Mouse (Mus musculus) frontal cortex, postnatal 10 days (tissue): ENCODE results near the gene Crtc1.

Experiments used
- DNase-seq, 2 experiments: peaks; one replicate each; pipeline ENCODE4 v3.0.0; 2022; ENCODE audit warnings: low spot score in 2 of 2, mixed read lengths in 1 of 2

Gene Crtc1

DNA sequence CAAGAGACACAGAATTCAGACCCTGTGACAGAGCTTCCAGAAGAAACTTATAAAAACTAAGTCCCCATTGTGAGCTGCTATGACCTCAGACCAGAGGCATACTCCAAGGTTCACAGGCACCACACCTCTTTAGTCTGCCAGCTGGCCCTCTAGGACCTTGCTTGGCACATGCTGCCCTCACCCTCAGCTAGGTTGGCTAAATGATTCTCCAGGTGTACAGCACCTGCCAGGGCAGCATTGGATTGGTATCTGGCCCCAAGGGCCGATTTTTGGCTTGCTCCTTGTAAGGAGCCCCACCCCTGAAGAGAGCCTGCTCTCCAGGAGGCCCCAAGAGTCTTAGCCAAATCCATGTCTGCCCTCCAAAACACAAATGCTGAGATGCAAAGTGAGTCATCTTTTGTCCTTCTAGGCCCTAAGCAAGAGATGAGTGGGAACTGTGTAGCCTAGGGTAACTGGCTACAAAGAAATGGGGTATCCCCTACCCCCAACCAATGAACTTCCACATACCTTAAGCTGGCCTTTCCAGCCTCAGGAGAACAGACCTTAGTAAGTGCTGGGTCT lies 91.4 kb downstream of the Crtc1 start:
- no peak for DNase-seq

DNA sequence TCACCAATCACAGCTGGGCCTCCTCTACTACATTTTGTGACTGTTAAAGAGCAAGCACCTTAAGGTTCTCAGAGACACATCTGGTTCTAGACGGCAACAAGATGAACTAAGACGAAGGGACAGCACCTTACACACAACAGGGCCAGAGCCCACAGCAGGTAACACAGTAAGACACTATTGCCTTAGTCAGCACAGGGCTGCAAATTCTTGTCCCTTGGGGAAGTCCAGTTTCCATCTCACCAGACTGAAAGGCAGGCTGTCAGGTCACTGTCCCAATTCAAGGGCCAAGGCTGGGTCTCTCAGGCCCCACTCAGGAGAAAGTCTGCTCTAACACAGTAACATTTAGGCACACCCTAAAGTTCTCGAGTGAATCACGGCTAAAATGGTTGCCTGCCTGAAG lies 91.9 kb downstream of the Crtc1 start:
- no peak for DNase-seq

DNA sequence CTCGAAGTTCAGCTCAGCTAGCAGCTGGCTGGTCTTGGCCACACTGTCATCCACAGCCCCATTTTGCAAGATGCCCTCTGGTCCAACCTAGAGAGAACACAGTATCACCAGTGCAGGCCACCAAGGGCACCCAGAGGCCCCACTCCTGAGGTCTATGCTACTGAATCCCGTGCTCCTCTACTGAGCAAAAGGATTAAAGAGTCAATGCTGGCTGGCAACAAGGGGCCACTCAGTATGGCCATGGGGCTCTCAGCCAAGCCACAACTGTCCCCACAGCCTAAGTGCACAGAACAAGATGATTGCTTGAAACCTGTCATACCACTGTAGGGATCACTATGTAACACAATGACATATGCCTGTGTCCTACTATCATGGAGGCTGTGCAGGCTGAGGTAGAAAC lies 95.1 kb downstream of the Crtc1 start:
- no peak for DNase-seq

DNA sequence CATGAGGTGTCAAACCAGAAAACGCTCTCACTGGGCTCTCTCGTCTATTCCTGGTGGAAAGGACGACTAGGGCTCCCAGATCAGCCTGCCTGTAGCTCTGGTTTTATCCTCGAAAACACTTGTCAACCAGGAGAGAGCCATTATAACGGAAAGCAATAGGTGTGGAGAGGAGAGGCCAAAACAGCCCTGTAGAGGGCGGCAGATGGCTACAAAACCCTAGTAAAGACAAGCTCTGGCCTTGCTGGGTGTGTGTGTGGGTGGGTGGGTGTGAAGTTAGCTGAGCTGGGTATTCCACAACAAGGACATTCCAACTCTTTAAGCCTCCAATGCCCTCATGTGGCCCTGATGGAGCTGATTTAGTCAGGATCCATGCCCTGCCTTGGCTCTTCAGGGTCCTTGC lies 95.7 kb downstream of the Crtc1 start:
- no peak for DNase-seq

DNA sequence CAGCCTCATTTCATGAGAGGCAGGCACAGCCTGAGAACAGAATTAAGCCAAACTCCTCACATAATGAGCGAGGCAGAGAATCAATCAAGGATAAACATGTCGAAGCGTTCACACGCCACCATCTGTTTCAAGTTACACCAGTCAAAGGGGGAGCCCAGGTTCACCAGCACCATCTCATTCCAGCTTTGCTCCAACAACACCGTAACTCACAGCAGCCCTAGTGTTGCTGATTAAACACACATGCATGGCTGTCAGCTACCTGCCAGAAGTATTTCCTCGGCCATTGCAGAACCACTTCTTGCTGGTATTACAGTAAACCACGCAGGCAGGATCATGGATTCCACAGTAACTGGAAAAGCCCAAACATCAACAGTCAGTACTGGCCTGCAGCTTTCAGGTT lies 96.3 kb downstream of the Crtc1 start:
- DNase-seq, result no peak

DNA sequence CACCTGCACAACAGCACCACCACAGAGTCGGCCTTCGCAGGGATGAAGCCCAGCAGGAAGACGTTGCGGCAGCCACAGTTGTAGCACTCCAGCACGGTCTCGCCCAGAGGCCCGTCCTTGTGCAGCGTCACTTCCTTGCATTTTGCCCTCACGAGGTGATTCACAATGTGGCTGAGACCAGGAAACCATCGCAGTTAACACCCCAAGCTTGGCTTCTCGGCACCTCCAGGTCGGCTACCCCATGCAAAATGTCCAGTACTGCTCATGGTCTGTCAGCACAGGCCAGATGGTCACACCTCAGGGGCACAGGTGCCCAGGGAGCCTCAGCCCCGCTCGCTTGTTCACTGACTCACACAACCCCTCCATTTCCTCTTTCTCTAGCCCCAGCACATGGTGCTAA lies 97.4 kb downstream of the Crtc1 start:
- DNase-seq, result no peak

DNA sequence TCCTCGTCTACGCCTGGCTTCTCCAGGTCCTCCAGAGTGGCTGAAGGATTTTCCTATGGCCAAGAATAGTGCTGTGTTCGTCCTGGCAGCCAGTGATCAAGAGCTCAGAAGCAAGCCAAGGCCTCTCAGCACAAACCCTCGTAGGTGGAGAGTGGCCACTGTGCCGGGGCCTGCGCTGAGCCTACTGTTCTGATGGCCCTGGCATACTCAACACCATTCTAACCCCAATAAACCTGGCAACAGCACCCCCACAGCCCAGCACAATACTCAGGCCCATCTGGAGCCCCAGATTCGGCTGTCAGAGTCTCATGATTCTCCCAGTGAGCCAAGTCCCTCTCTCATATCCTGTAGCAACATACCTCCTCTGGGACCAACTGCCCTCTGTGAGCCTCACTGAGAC lies 98.7 kb downstream of the Crtc1 start:
- no peak for DNase-seq

DNA sequence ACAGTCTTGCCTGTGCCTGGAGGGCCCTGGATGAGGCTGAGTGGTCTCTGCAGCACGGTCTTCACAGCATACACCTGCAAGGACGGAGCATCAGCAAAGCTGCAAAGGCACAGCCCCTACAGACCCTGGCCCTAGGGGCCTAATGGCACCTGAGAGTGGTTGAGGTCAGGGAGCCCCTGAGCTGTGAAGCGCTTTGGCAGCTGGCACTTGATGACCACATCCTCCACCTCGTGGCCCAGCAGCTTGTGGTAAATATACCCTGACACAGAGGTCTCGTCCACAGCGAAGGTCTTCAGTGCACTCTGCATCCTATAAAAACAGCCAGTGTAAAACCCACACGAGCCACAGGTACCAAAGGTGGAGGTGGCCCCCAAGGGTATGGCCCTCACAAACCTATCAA lies 100.4 kb downstream of the Crtc1 start:
- DNase-seq, result no peak

DNA sequence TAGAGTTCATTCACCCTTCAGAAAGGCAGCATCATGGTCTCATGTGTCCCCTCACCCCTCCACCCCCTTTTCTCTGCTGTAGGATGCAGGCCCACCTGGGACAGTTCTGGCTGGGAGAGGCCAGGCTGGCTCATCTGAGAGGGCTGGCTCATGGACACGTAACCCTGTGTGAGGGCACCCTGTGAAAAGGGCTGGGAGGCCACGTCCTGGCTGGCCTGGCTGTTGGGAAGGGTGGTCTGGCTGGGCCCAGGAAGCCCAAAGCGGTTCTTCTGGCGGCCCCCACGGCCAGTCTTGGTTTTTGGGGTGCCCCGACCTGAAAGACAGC lies 106.5 kb downstream of the Crtc1 start:
- no peak for DNase-seq
